Mouse (Mus musculus): ENCODE measurements around the gene Rundc3b.

GRCm38 (mm10) chr5:8667758-8668474, 45.2 kb upstream of the Rundc3b start:
- TF ChIP-seq EP300 (optimal IDR thresholded peaks at IDR 0.05): no peak
- TF ChIP-seq CTCF (IDR thresholded peaks at IDR 0.05; ENCODE audit: low read depth): no peak

Data from stomach, postnatal 0 days (tissue).